Mouse (Mus musculus): ENCODE measurements at regions not wholly inside any gene's neighbourhood (a gene's known extent, or its start where the extent isn't known, plus 50 kb on each side); places are given as distances from the start of the nearest gene placed in this dataset.
A peak's percentile ranks its signal among the peaks of the same experiment; 100 is the strongest.

DNA sequence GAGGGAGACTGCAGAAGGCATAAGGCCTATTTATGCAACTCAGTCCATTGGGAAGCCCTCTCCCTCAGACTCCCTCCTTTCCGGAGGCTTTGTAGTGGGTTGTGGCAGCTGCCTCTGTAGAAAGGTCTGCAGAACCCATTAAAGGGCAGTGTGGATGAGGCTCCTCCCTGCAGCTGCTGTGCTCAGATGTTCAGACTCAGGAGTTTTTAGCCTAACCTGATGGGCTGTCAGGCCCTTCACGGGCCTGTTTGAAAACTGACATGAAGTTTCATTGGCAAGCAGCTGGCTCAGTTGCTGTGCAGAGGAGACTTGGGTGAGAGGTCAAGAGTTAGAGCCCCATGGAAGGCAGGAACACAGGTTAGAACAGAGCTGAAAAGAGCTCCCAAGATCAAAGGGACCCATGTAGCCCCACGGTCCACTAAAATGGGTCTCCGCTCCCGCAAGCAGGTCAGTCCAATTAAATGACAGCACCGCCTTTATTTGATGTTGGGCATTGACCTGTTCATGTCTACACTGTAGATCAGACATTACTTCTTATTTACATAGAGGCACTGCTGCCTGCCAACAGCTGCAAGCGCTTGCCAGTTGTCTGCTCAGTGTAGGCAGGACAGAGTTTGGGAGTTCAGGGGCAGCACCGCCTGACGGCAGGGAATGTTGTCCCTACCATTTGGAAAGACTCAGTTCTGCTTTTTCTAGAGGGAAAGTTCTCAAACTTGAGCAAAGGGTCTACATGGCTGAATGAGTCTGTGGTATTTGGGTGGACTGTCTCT, 53.8 kb upstream of the Usp46 start:
- TF ChIP-seq CTCF (IDR thresholded peaks at IDR 0.05; ENCODE audit: control insufficient read depth, insufficient read depth, insufficient replicate concordance, low read depth, low read length) (no peak), POLR2A (IDR thresholded peaks at IDR 0.05; ENCODE audit: control insufficient read depth, low read depth, low read length) (no peak)
- H3K27me3 ChIP-seq (ENCODE audit: control insufficient read depth, insufficient read depth, low read length) = no peaks in the 10 kb centered on the region
- H3K27ac ChIP-seq (ENCODE audit: control insufficient read depth, insufficient read depth, low read depth, low read length) = no peak overlapping the region
- H3K36me3 ChIP-seq (ENCODE audit: control insufficient read depth, insufficient read depth, low read length) = no peaks in the 10 kb centered on the region
- peaks cover 8% of the 10 kb centered on the region for H3K4me1 ChIP-seq (ENCODE audit: control insufficient read depth, insufficient read depth, low read length)
- H3K4me3 ChIP-seq (ENCODE audit: control insufficient read depth, low read depth, low read length) = no peak overlapping the region

DNA sequence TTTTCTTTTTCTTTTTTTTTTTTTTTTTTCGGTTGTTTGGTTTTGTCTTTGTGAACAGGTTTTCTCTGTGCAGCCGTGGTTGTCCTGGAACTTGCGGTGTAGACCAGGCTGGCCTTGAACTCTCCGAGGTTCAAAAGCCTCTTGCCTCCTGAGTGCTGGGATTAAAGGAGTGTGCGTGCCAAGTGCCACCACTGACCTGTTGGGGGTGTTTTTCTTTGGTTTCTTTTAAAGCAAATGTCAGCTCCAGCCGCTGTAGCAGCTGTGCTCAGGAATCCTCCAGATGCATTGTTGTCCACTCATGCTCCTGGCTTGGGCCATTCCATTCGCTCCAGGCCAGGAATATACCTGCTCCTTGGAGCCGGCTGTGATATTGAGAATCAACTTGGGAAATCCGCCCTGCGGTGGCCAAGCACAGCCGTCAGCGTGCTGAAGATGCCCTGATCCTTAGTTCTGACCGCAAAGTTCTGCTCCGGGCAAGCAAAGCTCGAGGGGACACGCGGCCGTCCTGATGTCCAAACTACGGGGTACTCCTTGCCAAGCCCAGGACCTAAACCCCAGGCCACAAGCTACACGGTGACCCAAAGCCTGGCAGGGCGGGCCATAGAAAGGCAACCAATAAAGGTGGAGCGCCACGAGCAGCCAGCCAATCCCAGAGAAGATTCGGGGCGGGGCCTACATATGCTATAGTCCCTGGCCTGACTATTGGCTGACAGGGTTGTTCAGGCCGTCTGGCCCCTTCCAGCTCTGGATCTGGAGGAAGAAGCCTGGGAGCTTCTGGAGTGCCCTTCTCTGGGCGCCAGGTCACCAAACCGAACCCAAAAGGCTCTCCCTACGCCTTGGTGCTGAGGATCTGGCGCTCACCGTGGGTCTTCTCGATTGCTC, 58.0 kb upstream of the Usp46 start:
- no peaks in the 10 kb centered on the region for H3K27me3 ChIP-seq (ENCODE audit: control insufficient read depth, insufficient read depth, low read length)
- no peaks in the 10 kb centered on the region for H3K36me3 ChIP-seq (ENCODE audit: control insufficient read depth, insufficient read depth, low read length)
- H3K4me3 ChIP-seq (ENCODE audit: control insufficient read depth, low read depth, low read length) = peak overlapping the region; percentile 83
- peaks cover 8% of the 10 kb centered on the region for H3K4me1 ChIP-seq (ENCODE audit: control insufficient read depth, insufficient read depth, low read length)
- H3K27ac ChIP-seq (ENCODE audit: control insufficient read depth, insufficient read depth, low read depth, low read length) = 0 out of 2 replicates have a peak overlapping the region, but pooled peaks have one; percentile 24
- TF ChIP-seq CTCF (IDR thresholded peaks at IDR 0.05; ENCODE audit: control insufficient read depth, insufficient read depth, insufficient replicate concordance, low read depth, low read length) = no peak
- TF ChIP-seq POLR2A (IDR thresholded peaks at IDR 0.05; ENCODE audit: control insufficient read depth, low read depth, low read length) = peak; percentile 37; the same call in 1 of the 2 replicates

DNA sequence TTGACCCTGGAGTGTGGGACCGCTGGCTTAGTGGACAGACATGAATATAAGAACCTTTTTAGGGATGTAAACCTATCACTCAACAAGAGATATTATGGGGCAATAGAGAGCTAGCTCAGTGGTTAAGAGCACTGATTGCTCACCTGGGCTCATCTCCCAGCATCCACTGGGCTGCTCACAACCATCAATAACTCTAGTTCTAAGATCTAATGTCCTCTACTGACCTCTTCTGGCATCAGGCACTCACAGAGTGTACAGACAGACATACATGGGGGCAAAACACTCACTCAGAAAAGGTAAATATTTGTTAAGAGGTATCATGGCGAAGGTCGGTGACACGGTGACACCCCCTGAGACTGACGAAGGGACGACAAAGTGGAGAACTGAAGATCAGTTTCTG, 59.3 kb upstream of the Usp46 start:
- Histone ChIP-seq H3K27ac (ENCODE audit: control insufficient read depth, insufficient read depth, low read depth, low read length) (no peak overlapping the region), H3K4me1 (ENCODE audit: control insufficient read depth, insufficient read depth, low read length) (peaks cover 8% of the 10 kb centered on the region), H3K4me3 (ENCODE audit: control insufficient read depth, low read depth, low read length) (no peak overlapping the region), H3K27me3 (ENCODE audit: control insufficient read depth, insufficient read depth, low read length) (no peaks in the 10 kb centered on the region), H3K36me3 (ENCODE audit: control insufficient read depth, insufficient read depth, low read length) (no peaks in the 10 kb centered on the region)
- TF ChIP-seq CTCF (IDR thresholded peaks at IDR 0.05; ENCODE audit: control insufficient read depth, insufficient read depth, insufficient replicate concordance, low read depth, low read length) (no peak), POLR2A (IDR thresholded peaks at IDR 0.05; ENCODE audit: control insufficient read depth, low read depth, low read length) (no peak)

DNA sequence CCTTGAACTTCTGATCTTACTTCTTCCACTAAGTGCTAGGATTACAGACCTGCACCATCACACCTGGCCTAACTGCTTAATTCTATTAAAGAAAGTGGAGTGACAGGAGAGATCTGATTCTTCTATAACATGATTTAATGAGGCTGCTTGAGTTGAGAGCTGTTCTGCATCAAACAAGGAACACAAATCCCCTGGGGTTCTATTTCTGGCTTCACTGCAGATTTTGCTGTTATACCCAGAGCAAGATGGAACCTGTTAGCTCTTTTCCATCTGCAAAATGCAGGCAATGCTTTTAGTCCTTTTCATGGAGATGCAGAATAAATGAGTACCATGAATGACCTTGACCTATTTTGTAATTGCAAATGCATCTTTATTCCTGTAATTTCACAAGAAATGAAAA, 61.4 kb upstream of the Usp46 start:
- Histone ChIP-seq H3K4me3 (ENCODE audit: control insufficient read depth, low read depth, low read length) (no peak overlapping the region), H3K4me1 (ENCODE audit: control insufficient read depth, insufficient read depth, low read length) (peaks cover 8% of the 10 kb centered on the region), H3K27me3 (ENCODE audit: control insufficient read depth, insufficient read depth, low read length) (no peaks in the 10 kb centered on the region), H3K27ac (ENCODE audit: control insufficient read depth, insufficient read depth, low read depth, low read length) (no peak overlapping the region), H3K36me3 (ENCODE audit: control insufficient read depth, insufficient read depth, low read length) (no peaks in the 10 kb centered on the region)
- TF ChIP-seq POLR2A (IDR thresholded peaks at IDR 0.05; ENCODE audit: control insufficient read depth, low read depth, low read length) (no peak), CTCF (IDR thresholded peaks at IDR 0.05; ENCODE audit: control insufficient read depth, insufficient read depth, insufficient replicate concordance, low read depth, low read length) (no peak)

DNA sequence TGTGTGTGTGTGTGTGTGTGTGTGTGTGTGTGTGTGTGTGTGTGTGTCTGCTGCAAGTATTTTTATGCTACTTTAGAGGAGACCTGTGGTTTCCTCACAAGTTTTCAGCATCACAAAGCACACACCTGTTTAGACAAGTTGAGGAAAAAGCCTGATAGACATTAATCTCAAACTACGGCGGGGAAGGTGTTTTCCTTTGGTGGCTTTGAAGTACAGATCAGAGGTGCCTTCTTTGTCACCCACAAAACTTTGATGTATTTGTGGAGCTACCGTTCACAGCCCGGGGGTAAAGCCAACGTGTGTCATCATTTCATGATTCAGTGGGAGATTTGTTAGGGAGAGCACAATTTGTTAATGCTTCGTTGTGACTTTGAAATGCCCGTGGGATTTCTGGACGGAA, 62.4 kb upstream of the Rasl11b start:
- Histone ChIP-seq H3K27ac (ENCODE audit: control insufficient read depth, insufficient read depth, low read depth, low read length) (no peak overlapping the region), H3K27me3 (ENCODE audit: control insufficient read depth, insufficient read depth, low read length) (no peaks in the 10 kb centered on the region)
- TF ChIP-seq CTCF (IDR thresholded peaks at IDR 0.05; ENCODE audit: control insufficient read depth, insufficient read depth, insufficient replicate concordance, low read depth, low read length) = no peak
- TF ChIP-seq POLR2A (IDR thresholded peaks at IDR 0.05; ENCODE audit: control insufficient read depth, low read depth, low read length) = no peak

DNA sequence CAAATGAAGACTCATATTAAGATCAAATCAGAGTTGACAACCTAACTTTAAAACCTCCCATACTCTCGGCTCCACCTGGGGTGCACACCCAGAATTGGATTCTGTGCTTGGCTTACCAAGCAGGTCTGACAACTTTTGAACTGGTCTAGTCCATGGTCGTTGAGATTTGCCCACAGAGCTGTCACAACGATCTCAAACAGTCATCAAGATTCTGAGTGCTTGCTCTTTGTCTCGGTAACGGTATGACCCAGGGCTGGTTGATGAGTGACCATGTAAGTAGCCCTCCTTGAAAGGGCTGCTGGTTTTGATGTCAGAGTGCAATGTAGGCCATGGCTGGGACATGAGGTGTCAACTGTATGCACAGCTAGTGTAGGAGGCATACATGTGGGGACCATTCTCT, 58.7 kb upstream of the Rasl11b start:
- H3K4me3 ChIP-seq (ENCODE audit: control insufficient read depth, low read depth, low read length) = no peak overlapping the region
- TF ChIP-seq CTCF (IDR thresholded peaks at IDR 0.05; ENCODE audit: control insufficient read depth, insufficient read depth, insufficient replicate concordance, low read depth, low read length) = no peak
- no peak for TF ChIP-seq POLR2A (IDR thresholded peaks at IDR 0.05; ENCODE audit: control insufficient read depth, low read depth, low read length)
- no peaks in the 10 kb centered on the region for H3K27me3 ChIP-seq (ENCODE audit: control insufficient read depth, insufficient read depth, low read length)
- H3K36me3 ChIP-seq (ENCODE audit: control insufficient read depth, insufficient read depth, low read length) = no peaks in the 10 kb centered on the region
- H3K4me1 ChIP-seq (ENCODE audit: control insufficient read depth, insufficient read depth, low read length) = no peaks in the 10 kb centered on the region
- H3K27ac ChIP-seq (ENCODE audit: control insufficient read depth, insufficient read depth, low read depth, low read length) = no peak overlapping the region

More for the DNA sequence above, 62.4 kb upstream of the Rasl11b start:
- no peaks in the 10 kb centered on the region for H3K4me1 ChIP-seq (ENCODE audit: control insufficient read depth, insufficient read depth, low read length)
- H3K36me3 ChIP-seq (ENCODE audit: control insufficient read depth, insufficient read depth, low read length) = no peaks in the 10 kb centered on the region
- no peak overlapping the region for H3K4me3 ChIP-seq (ENCODE audit: control insufficient read depth, low read depth, low read length)

DNA sequence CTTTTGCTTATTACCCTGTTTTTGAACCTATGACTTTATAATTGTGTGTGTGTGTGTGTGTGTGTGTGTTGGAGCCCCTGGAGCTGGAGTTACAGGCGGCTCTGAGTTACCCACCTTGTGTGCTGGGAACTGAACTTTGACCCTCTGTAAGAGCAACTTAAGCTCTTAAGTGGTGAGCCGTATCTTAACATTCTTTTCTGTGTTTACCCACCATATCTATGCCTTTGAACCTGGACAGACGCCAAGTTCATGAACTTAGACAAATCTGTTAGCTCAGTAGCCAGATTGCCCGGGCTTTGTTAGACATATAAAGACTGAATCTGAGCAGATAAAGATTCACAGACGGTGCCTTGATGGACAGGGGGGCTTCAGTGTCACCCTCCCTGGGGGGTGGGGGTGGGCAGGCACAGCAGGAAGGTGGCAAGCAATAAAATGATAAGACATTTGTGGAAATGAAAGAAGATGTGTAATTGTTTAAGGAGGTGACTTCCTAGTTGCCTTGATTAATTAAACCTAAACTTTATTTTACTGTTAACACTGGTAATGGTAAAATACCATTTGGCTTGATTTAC, 58.1 kb upstream of the Rasl11b start:
- Histone ChIP-seq H3K4me3 (ENCODE audit: control insufficient read depth, low read depth, low read length) (no peak overlapping the region), H3K27ac (ENCODE audit: control insufficient read depth, insufficient read depth, low read depth, low read length) (no peak overlapping the region), H3K27me3 (ENCODE audit: control insufficient read depth, insufficient read depth, low read length) (no peaks in the 10 kb centered on the region), H3K4me1 (ENCODE audit: control insufficient read depth, insufficient read depth, low read length) (no peaks in the 10 kb centered on the region), H3K36me3 (ENCODE audit: control insufficient read depth, insufficient read depth, low read length) (no peaks in the 10 kb centered on the region)
- TF ChIP-seq POLR2A (IDR thresholded peaks at IDR 0.05; ENCODE audit: control insufficient read depth, low read depth, low read length) = no peak

Data from testis, adult 2 months (tissue).